Mouse (Mus musculus): ENCODE data around the gene Speer4f2.

GRCm38 (mm10) chr5:17334836-17335235 lies 38.1 kb upstream of the Speer4f2 start:
- TF ChIP-seq CTCF (IDR thresholded peaks at IDR 0.05; ENCODE audit: insufficient read depth, low read depth, low read length) (no peak), POLR2A (IDR thresholded peaks at IDR 0.05; ENCODE audit: insufficient read depth, low read depth, low read length) (no peak)
